Mouse (Mus musculus) induced T-regulatory cell, adult 2 months (primary cell): ENCODE data around the gene Ccdc38.
A peak's percentile ranks its signal among the peaks of the same experiment; 100 is the strongest.
"Not testable (repeated sequence)": the region's sequence is repeated elsewhere in the genome, so short reads cannot be mapped to it uniquely, and the experiment has no call there.

Experiments used
- DNase-seq: peaks from one replicate; pipeline ENCODE4 v3.0.0-alpha.2; 2012; ENCODE audit warnings: low read depth

Gene Ccdc38

DNA sequence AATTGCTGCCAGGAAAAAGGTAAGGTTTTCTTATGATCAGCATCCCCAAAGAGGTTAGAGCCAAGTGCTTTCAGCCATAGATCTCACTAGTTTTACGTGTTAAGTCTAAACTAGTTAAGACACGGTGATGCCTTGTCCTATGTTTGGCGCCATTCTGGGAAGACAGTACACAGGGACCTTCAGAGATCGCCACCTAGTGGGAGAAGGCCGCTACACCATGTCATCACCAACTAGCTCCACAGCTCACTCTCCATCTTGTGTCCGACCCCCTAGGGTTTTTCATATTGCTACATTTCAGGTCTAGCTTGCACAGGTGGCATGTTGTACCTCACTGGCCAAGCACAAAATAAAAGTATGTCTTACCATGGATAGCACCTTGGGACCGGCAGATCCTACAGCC, 8.6 kb downstream of the Ccdc38 start:
- peak; percentile 91 for DNase-seq

DNA sequence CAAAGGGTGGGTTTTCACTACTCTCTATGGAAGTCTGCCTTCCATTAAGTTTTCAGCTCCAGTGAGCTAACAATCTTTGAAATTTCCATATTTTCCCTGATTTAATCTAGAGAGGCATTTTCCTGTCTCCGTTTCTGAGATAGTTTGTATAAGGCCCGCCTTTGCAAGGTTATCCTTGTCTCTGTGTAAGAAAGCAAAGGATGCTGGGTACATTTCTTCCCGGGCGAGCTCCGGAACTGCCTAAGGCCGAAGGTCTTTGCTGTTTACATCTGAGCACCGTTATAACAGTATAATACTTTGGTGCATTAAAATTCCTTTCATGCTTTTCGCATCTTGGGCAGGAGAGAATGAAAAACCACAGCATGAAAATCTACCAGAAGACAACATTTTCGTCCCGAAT, 9.4 kb downstream of the Ccdc38 start:
- no peak for DNase-seq

DNA sequence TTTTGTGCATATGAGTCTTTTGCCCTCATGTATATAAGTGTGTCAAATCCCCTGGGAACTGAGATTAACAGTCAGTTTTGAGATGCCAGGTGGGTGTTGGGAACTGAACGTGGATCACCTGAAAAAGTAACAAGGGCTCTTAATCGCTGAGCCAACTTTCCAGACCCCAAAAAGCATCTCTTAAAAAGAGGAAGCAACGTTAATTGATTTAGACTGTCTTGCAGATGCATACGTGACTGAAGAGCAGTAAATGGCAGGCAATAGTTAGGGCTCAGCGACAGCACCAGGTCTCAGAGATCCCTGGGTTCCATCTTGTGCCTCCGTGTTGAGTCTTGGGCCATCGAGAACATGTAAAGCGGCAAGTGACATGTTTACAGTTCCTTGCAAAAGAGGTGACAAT, 12.2 kb downstream of the Ccdc38 start:
- DNase-seq, result no peak

DNA sequence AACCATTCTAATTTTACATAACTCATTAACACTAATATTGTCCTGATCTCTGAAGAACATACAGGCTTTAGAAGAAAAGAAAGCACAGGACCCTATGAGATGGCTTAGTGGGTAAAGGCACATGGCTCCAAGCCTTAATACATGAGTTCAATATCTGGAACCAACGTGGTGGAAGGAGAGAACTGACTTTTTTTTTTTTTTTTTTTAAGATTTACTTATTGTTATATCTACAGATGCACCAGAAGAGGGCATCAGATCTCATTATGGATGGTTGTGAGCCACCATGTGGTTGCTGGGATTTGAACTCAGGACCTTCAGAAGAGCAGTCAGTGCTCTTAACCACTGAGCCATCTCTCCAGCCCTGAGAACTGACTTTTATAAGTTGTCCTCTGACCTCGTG, 17.5 kb downstream of the Ccdc38 start:
- DNase-seq, result not testable (repeated sequence)

DNA sequence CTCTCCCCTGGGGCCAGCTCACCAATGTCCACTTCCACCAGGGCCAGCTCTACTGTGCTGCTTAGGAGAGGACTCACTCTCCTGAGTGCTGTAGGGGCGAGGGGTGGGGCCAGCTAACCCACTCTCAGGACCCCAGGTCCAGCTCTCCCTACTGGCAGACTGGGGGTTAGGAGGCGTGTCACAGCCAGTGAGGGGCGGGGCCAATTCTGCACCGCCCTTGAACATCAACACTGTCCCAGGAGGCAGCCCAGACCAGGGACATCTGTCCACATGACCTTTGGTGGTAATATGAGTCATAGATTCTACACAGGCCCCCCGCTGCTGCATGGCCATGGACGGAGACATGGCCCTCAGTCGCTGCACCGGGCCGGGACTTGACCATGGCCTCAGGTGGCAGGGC, 19.4 kb downstream of the Ccdc38 start:
- no peak for DNase-seq

DNA sequence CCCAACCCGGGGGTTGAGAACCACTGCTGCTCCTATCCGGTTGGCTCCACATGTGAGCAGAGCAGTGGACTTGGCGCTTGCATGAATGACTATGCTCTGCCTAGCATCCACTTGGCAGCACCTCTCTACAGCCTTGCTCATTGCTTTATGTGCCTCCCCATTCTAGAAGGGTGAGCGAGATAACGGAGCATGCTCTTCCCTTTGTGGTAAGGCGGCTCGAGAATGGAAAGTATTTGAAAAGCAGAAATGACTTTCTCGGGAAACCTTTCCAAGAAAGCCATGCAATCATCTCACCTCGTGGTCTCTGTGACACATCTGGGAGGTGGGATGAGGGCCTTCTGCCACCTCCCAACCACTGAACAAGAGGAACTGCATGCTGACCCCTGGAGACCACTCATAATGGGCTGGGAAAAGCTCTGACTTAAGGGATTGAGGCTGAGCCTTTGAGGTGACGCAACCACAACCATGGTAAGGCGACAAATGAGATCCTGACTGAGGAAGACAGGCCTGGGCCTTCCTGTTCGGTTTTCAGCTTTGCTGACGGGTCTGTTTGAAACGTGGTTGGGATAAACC, 24.2 kb downstream of the Ccdc38 start:
- DNase-seq, result no peak

DNA sequence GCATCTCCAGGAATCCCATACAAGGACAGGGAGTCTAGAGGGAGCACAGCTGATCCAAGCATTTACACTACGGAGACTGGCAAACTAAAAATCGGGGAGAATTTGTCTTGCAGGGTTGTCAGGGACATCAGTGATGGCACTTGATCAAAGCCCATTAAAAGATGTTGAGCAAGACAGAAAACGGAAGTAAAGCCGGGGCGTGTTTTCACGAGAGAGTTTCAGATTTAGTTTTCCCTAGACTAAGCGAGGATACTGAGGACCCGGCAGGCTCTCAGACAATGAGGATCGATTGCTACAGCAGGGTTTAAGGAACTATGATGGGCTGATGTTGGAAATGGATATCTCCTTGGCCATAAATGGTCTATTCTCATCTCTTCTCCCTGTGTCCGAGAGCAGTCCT, 26.6 kb downstream of the Ccdc38 start:
- no peak for DNase-seq

DNA sequence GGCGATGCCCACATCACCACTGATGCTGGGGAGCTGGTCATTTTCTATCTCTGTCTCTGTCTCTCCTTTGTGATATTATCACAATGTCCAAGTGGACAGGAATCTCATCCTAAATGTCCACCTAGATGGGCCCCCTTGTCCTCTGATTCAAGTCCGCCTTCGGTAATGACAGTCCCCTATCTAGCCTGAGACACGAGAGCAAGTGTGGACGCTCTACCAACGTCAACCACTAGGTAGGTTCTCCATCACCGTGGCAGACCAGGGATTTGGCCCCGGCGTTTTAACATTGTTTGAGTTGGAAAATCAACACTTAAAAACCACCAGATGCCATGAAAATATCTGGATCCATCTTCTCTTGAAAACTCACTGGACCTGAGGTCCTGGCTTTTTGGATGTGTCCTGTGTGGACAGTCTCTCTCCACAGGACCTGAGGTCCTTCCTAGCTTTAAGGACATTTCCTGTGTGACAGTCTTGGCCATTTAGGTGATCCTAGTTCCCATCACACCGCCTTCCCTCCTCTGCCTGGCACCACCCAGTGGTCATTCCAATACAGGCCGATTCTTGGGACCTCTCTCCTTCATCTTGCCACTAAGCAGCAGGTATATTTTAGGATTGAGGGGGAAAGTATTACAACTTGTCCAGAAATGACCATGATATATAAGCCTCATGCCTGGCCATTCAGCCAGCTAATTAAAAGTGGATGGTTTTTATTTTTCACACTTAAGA, 27.6 kb downstream of the Ccdc38 start:
- DNase-seq, result no peak

DNA sequence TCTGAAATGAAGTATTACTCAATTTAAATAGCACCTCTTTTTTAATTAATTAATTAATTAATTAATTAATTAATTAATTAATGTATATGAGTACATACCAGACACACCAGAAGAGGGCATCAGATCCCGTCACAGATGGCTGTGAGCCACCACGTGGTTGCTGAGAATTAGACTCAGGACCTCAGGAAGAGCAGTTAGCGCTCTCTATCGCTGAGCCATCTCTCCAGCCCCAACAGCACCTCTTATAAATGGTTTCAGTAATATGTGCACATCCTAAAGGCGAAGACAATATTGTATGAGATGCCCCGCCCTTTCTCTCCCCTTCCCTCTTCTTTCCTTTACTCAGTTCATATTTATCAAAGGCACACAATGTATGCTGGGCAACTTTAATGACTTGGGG, 28.2 kb downstream of the Ccdc38 start:
- no peak for DNase-seq

DNA sequence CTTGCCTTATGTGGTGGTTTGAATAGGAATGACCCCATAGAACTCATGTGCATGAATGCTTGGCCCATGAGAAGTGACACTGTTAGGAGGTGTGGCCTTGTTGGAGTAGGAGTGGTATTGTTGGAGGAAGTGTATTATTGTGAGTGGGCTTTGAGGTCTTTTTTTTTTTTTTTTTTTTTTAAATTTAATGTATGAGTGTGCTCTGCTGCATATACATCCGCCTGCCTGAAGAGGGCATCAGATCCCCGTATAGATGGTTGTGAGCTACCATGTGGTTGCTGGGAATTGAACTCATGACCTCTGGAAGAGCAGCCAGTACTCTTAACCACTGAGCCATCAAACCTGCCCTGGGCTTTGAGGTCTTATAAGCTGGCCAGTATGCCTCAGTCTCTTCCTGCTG, 31.8 kb downstream of the Ccdc38 start:
- DNase-seq, result no peak

DNA sequence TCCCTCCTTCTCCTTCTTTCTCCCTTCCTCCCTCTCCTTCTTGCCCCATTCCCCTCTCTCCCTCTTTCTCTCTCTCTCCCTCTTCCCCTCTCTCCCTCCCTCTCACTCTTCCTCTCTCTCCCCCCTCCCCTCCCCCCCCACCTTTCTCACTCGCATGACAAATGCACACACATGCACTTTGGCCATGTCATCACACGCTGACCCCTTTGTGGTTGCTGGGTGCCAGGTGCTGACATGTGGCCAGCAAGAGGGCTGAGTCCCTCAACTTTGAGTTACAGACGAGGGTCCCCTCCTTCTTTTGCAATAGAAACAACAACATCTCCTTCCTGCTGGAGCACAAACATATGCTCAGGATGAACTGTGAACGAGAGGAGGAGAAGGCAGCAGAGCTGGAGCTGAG, 34.5 kb downstream of the Ccdc38 start:
- no peak for DNase-seq

DNA sequence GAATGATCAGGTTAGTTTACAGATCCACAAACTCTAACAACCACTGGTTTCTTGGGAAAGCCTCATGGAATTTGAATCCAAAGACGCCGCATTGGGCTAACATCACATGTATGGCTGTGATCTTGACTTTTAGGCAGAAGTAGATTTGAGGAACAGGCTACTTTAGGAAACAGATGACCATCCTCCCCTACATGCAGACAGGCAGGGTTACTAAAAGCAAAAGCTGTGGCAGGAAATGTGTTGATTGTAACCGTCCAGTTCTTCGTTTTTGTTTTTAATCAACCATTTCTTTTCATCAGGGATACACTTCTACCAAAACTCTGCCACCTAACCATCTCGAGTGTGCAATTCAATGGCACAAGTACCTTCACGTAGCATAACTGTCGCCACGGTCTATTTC, 35.5 kb downstream of the Ccdc38 start:
- no peak for DNase-seq

DNA sequence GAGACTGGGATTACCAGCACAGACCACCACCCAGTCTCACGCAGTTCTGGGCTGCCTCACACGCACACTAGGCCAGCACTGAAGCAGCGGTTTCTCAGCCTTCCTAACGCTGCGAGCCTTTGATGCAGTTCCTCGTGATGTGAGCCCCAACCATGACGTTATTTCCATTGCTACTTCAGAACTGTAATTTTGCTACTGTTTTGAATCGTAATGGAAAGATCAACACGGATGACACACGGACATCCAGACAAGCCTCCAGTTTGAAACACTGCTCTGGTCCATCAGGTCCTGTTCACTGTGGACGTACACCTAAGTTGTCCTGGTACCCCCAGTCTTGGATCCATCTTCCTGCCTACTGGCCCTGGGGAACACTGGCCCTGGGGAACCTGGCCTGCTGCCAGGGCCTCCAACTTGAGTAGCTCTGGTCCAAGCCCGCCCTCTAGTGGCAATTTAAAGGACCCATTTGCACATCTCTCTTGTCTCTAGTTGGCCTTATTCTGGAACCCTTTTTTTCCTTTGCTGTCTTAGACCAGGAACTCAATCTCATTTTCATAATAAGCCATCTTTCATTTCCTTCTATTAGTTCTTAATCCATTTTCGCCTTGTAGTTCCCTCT, 36.9 kb downstream of the Ccdc38 start:
- peak; percentile 91 for DNase-seq

DNA sequence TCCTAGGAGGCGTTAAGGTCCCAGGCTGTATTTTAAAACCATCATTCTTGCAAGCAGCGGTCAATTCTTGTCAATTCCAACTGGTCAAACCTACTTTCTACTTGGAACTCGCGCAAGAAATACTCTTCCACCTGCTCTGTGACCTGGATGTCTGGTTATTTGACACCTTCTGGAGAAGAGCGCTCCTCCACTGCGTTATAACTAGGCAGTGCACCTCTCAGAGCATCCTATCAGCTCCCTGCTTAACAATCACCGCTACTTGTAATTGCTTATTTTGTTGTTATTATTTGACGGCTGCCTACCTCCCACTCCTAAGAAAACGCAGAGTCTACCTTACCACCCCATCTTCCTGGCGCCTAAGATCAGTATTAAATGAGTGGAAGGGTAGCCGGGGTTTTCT, 48.4 kb downstream of the Ccdc38 start:
- no peak for DNase-seq

DNA sequence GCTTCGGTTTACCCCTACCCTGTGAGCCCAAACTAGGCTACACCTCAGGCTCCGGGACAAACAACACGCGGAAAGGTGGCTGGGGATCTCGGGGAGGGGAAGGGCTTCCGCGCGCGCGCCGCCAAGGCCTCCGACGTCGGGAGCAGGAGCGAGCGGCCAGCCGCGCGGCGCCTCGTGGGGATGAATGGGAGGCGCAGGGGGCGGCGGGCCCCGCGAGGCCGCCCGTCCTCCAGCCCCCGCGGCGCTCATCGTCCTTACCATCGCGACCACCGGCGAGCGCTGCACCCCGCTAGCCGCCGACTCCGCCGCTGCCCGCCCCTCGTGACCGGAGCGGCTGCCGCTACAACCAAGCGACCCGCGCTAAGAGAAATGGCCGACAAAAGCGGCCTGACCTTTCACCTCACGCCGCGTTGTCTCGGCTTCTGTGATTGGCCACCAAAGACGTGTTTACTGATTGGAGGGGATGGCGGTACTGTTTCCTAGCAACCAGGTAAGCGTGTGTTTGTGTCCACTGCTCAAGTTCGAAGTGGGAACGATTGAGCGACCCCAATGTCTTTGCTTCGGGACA, 48.9 kb downstream of the Ccdc38 start, which contains the start of gene Snrpf:
Gene Snrpf, minus strand, starts transcription at position 426 of the 568 bp plus-strand sequence.
- DNase-seq, result peak; percentile 98

DNA sequence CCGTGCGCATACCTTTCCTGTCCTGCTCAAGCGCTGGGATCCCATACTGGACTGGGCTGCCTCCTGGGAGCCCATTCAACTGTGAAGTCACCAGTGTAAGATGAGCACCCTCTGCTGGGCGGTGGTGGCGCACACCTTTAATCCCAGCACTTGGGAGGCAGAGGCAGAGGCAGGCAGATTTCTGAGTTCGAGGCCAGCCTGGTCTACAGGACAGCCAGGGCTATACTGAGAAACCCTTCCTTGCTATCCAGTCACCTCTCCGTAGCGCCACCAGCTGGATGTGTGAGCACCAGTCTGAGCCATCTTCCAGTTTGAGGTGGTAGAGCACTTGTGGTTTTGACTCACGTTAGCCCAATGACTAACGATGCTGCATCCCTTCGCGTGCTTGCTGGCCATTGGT, 52.0 kb downstream of the Ccdc38 start:
- peak; percentile 55 for DNase-seq

DNA sequence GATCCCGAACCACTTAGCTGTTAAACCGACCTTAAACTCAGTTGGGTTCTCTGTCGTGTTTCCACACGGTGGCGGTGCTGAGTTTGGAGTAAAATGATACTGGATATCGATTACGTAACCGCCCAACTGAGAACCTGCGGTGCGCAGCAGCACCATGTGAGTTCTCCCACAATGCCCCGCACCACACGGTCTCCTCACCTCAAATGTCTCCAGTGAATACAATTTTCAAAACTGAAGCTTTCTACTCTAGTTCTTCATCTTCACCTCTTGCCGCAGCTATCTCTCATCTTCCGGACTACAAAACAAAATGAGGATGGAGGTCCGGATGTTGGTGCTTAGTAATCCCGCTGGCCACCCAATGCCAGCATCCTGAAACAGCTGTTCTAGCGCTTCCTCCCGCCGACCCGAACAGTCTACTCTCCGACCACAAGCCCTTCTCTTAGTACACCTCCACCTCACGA, 53.6 kb downstream of the Ccdc38 start:
- DNase-seq, result peak; percentile 93

DNA sequence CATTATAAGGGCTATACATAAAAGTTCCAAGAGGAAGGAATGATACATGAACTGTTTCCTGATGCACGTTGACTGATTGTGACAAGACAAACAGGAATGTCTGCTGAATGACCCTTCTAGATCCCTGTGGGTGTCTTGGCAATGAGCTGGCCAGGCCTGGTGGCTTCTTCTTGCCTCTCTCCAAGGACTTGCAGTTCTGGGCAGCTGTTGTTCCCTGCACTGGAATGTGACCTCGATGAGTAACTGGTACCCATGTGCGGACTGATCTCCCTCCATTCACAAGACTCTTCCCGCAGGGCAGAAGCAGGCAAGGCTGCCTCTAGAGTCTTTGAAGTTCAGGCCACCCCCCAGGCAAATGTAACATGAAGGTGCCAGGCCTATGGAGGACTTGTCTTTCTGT, 55.4 kb downstream of the Ccdc38 start:
- no peak for DNase-seq

DNA sequence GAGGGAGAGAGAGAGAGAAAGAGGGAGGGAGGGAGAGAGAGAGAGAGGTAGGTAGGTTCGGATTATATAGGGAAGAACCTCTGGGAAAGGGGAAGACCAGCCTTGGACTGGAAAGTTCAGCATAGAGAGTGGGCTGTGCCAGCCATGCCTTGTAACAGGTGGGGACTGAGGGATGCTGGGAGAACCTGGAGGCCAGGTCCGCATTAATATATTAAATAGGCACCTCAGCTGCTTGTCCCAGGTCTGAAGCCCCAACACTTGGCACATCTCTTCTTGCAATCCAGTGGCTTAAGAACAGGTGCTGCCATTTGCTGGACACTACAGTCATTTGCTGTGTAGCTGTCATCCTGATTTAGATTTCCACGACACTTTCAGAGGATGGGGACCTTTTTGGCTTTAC, 56.2 kb downstream of the Ccdc38 start:
- no peak for DNase-seq

DNA sequence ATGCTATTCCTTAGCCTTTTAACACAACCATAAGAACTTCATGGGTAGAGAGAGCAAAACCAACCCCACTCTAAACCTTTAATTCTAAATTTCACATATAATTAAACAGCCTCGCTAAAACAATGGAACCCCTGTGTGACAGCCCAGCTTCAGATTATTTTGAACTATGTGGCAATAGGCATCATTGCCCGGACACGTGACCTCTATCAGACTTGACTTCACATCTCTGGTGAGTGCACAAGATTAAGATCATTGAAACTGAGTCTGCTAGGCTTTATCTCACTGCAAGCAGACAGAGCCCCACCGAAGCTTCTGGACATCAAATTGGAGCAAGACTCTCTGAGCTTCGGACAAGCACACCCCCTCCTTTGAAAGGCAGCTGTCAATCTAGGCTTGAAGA, 61.9 kb downstream of the Ccdc38 start:
- DNase-seq, result no peak

DNA sequence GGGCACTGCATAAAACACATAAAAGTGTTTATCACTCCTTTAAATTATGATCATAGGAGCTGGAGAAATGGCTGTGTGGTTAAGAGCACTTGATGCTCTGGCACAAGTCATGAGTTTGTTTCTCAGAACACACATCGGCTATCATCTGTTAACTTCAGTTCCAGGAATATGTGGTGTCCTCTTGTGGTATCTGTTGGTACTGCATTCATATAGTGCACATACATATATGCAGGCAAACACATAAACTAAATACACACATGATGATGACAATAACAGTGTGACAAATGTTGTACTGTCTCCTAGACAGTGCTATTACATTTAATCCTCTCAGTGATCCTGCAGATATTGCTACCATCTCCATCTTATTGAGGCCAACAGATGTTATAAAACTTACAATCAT, 62.8 kb downstream of the Ccdc38 start:
- no peak for DNase-seq

DNA sequence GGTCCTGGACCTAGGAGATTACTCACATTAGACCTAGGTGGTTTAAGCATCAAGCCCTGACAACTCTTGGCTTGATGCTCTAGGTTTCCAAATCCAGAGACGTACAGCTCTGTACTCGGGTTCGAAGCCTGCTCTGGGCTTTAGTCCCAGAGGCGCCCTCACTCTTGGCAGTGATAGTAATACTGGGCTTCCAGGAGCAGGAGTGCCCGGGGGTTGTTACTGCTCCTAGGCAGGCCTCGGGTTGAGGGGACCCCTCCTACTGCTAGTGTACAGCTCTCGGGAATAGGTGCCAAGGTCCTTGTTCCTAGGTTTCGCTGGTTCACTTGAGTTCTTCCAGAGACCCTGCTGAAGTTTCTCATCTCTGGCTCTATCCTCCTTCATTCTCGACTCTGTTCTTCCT, 65.9 kb downstream of the Ccdc38 start:
- no peak for DNase-seq

DNA sequence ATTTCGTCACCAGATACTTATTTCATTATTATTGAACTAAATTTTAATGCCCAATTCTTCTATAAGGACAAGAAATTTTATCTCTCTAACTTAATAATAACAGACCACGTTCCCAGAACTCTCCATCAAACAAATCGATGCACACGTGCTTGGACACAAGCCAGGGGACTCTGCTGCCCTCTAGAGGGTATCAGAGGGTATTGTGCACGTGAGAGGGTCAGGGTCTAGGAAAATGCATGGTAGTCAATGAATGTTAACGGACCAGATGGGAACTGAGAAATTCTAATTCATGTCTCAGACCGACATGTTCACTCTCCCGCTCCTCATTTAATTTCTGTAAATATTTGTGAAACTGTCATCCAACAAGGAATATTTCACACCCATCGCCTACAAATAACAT, 67.6 kb downstream of the Ccdc38 start:
- DNase-seq, result peak; percentile 62
